Mouse (Mus musculus) forebrain, embryonic 15.5 days (tissue): ENCODE data around the gene Gnl2. TPM values are rescaled to one million over a fixed set of nuclear protein-coding genes. Genes with fewer than 3 reads are reported as not detected.

ENCODE experiments used
- ATAC-seq: fragments of 200-750 bp; cut with Nextera tagmentation; replicated peaks from 2 replicates; pipeline ENCODE4 v1.8.0; 2017; ENCODE audit warnings: mild to moderate bottlenecking, moderate TSS enrichment, moderate library complexity
- H3K27ac ChIP-seq: fragments of 300-500 bp; sonication (generic); replicated peaks from 2 replicates; pipeline ENCODE4 v1.5.1; 2015; ENCODE audit warnings: mild to moderate bottlenecking, inconsistent platforms
- H3K27me3 ChIP-seq: fragments of 300-500 bp; sonication (generic); 2 replicates; pipeline ENCODE4 v1.6.1; 2015; ENCODE audit warnings: inconsistent platforms
- H3K36me3 ChIP-seq: fragments of 300-500 bp; sonication (generic); 2 replicates; pipeline ENCODE4 v1.6.1; 2015; ENCODE audit warnings: mild to moderate bottlenecking, inconsistent platforms
- H3K4me1 ChIP-seq: fragments of 300-500 bp; sonication (generic); 2 replicates; pipeline ENCODE4 v1.6.1; 2015; ENCODE audit warnings: inconsistent platforms
- H3K4me2 ChIP-seq: fragments of 300-500 bp; sonication (generic); replicated peaks from 2 replicates; pipeline ENCODE4 v1.6.1; 2015; ENCODE audit warnings: mild to moderate bottlenecking, inconsistent platforms
- H3K4me3 ChIP-seq: fragments of 300-500 bp; sonication (generic); 2 replicates; pipeline ENCODE4 v1.5.1; 2015; ENCODE audit warnings: mild to moderate bottlenecking, inconsistent platforms
- H3K9ac ChIP-seq: fragments of 300-500 bp; sonication (generic); replicated peaks from 2 replicates; pipeline ENCODE4 v1.6.1; 2015; ENCODE audit warnings: mild to moderate bottlenecking, inconsistent platforms
- H3K9me3 ChIP-seq: fragments of 300-500 bp; sonication (generic); 2 replicates; pipeline ENCODE4 v1.6.1; 2016; ENCODE audit warnings: inconsistent platforms
- WGBS: fragments of 180-500 bp; shearing (Covaris S2); methylation state at CpG from one replicate; pipeline ENCODE4 v1.1.7; 2015; ENCODE audit warnings: mixed read lengths; 5-methylcytosine and 5-hydroxymethylcytosine counted together
- polyA plus RNA-seq: library from polyadenylated mRNA; unstranded; fragments of >200 nt; fragmentation: Nextera tagmentation; extraction: Ambion mirVana; gene quantifications from 2 replicates; pipeline ENCODE4 v1.2.1, GENCODE M21; 2015

Gnl2 gene
- 93.6 and 95.8 TPM in 2 replicates for polyA plus RNA-seq

DNA sequence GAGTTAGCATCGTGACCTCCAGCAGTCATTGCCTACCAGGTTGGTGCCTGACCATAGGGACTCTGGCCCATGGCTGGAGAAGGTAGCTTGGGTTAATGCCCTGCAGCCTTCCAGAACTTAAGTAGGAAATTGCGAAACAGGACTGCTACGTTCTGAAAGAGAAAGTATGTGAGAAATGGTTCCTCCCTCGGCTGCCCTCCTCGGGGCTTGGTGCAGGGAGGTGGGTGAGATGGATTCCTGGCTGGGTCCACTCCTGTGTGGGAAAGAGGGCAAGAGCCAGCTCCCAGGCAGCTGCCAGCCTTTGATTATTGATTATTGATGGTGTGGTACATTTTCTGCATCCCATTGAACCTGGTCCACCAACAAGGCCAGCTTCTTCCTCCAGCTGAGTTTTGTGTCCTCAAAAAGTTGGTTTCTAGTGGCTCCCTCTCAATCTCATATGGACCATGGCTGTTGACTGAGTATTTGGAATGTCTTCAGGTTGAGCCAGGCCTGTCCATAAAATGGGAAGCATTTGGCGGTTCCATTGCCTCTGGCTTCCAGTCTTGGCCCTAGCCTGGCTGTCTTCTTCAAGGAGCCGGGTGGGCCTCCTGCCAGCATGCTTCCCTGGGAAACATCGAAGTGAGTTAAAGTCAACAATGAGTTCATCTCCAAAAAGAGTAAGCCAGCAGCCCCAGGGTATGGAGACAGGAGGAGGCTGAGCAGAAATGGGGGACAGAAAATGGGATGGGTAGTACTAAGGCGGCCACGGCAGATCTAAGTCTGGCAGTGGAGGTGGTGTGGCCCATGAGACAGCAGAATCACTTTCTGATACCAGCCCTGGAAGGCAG lies at the start of gene Gnl2:
Gene Gnl2, plus strand, starts transcription at position 780 of the 830 bp plus-strand sequence.
- 89% methylated on average over 10 of the region's 10 CpGs for WGBS
- Histone ChIP-seq H3K4me2 (no peak within 1 kb of the TSS), H3K36me3 (no peaks in the 10 kb centered on the region), H3K27ac (no peak within 1 kb of the TSS), H3K9me3 (no peaks in the 10 kb centered on the region), H3K4me3 (no peak within 1 kb of the TSS), H3K9ac (no peak within 1 kb of the TSS), H3K27me3 (no peaks in the 10 kb centered on the region), H3K4me1 (no peaks in the 10 kb centered on the region)
- no peak for ATAC-seq

DNA sequence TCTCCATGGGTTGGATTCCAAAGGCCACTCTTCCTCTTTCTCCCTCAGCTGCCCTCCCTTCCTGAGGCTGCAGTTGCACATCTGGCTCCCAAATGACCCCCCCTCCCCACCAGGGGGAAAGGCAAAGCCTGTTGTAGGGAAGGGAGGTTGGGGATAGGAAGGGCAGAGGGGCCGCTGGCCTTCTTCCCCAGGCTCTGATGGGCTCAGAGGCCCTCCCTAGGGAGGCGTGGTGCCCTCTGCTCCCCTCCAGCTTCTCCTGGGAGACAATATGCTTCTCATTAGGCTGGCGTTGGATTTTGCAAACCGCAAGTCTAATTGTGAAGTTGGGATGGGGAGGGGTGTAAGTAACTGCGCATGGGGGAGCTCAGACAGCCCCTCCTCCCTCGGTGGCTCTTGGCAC lies 47.7 kb upstream of the Gnl2 start:
- ATAC-seq = no peak
- Histone ChIP-seq H3K9ac (no peak overlapping the region), H3K36me3 (no peaks in the 10 kb centered on the region), H3K4me2 (no peak overlapping the region), H3K4me3 (no peak overlapping the region), H3K27me3 (no peaks in the 10 kb centered on the region), H3K27ac (no peak overlapping the region), H3K9me3 (no peaks in the 10 kb centered on the region), H3K4me1 (no peaks in the 10 kb centered on the region)
- WGBS = 14% methylated on average over 6 of the region's 6 CpGs

- no peak overlapping the region for H3K4me3 ChIP-seq
- no peaks in the 10 kb centered on the region for H3K4me1 ChIP-seq
- H3K4me2 ChIP-seq = no peak overlapping the region
- H3K27me3 ChIP-seq = no peaks in the 10 kb centered on the region
- ATAC-seq = no peak
- WGBS = 76% methylated on average over 7 of the region's 7 CpGs
- H3K36me3 ChIP-seq = no peaks in the 10 kb centered on the region
- H3K9me3 ChIP-seq = no peaks in the 10 kb centered on the region
- H3K9ac ChIP-seq = no peak overlapping the region
- no peak overlapping the region for H3K27ac ChIP-seq
Measured at GRCm38 (mm10) chr4:124969219-124969848, 47.1 kb upstream of the Gnl2 start.

- no peak overlapping the region for H3K4me2 ChIP-seq
- no peak for ATAC-seq
- WGBS = 74% methylated on average over 11 of the region's 11 CpGs
- H3K27me3 ChIP-seq = no peaks in the 10 kb centered on the region
- H3K4me3 ChIP-seq = no peak overlapping the region
- no peaks in the 10 kb centered on the region for H3K36me3 ChIP-seq
- H3K9me3 ChIP-seq = no peaks in the 10 kb centered on the region
- no peak overlapping the region for H3K9ac ChIP-seq
- no peak overlapping the region for H3K27ac ChIP-seq
- H3K4me1 ChIP-seq = no peaks in the 10 kb centered on the region
Measured at GRCm38 (mm10) chr4:124970194-124970593, 46.2 kb upstream of the Gnl2 start.

GRCm38 (mm10) chr4:124970677-124971076 lies 45.7 kb upstream of the Gnl2 start:
- WGBS = 31% methylated on average over 5 of the region's 5 CpGs
- no peaks in the 10 kb centered on the region for H3K36me3 ChIP-seq
- no peaks in the 10 kb centered on the region for H3K9me3 ChIP-seq
- H3K4me3 ChIP-seq = no peak overlapping the region
- no peak overlapping the region for H3K27ac ChIP-seq
- H3K27me3 ChIP-seq = no peaks in the 10 kb centered on the region
- H3K9ac ChIP-seq = no peak overlapping the region
- no peaks in the 10 kb centered on the region for H3K4me1 ChIP-seq
- ATAC-seq = no peak
- H3K4me2 ChIP-seq = no peak overlapping the region

GRCm38 (mm10) chr4:124971094-124971493 lies 45.3 kb upstream of the Gnl2 start:
- H3K36me3 ChIP-seq = no peaks in the 10 kb centered on the region
- WGBS = 87% methylated on average over 8 of the region's 8 CpGs
- H3K27me3 ChIP-seq = no peaks in the 10 kb centered on the region
- no peak for ATAC-seq
- H3K9me3 ChIP-seq = no peaks in the 10 kb centered on the region
- no peak overlapping the region for H3K4me2 ChIP-seq
- no peak overlapping the region for H3K4me3 ChIP-seq
- no peak overlapping the region for H3K27ac ChIP-seq
- H3K4me1 ChIP-seq = no peaks in the 10 kb centered on the region
- no peak overlapping the region for H3K9ac ChIP-seq

GRCm38 (mm10) chr4:124972316-124972715 lies 44.1 kb upstream of the Gnl2 start:
- Histone ChIP-seq H3K36me3 (no peaks in the 10 kb centered on the region), H3K9me3 (no peaks in the 10 kb centered on the region), H3K4me2 (no peak overlapping the region), H3K9ac (no peak overlapping the region), H3K27ac (no peak overlapping the region), H3K4me1 (no peaks in the 10 kb centered on the region), H3K4me3 (no peak overlapping the region), H3K27me3 (no peaks in the 10 kb centered on the region)
- 68% methylated on average over 9 of the region's 9 CpGs for whole genome bisulfite sequencing
- no peak for ATAC-seq

- Histone ChIP-seq H3K4me3 (no peak overlapping the region), H3K27ac (no peak overlapping the region), H3K4me2 (no peak overlapping the region), H3K9ac (no peak overlapping the region), H3K9me3 (no peaks in the 10 kb centered on the region), H3K36me3 (no peaks in the 10 kb centered on the region), H3K27me3 (no peaks in the 10 kb centered on the region), H3K4me1 (no peaks in the 10 kb centered on the region)
- 75% methylated on average over 2 of the region's 2 CpGs for WGBS
- no peak for ATAC-seq
Measured at GRCm38 (mm10) chr4:124973296-124973695, 43.1 kb upstream of the Gnl2 start.

GRCm38 (mm10) chr4:124978201-124978600 lies 38.2 kb upstream of the Gnl2 start:
- ATAC-seq = no peak

GRCm38 (mm10) chr4:124983893-124984526 lies 32.4 kb upstream of the Gnl2 start:
- Histone ChIP-seq H3K27me3 (peaks cover 51% of the 10 kb centered on the region), H3K27ac (no peak overlapping the region), H3K4me1 (peaks cover 17% of the 10 kb centered on the region), H3K9me3 (no peaks in the 10 kb centered on the region), H3K36me3 (no peaks in the 10 kb centered on the region), H3K4me2 (no peak overlapping the region), H3K4me3 (no peak overlapping the region), H3K9ac (no peak overlapping the region)
- no peak for ATAC-seq
- 16% methylated on average over 9 of the region's 9 CpGs for WGBS

More at GRCm38 (mm10) chr4:124978201-124978600, 38.2 kb upstream of the Gnl2 start:
- Histone ChIP-seq H3K9ac (no peak overlapping the region), H3K4me2 (no peak overlapping the region), H3K36me3 (no peaks in the 10 kb centered on the region), H3K4me3 (no peak overlapping the region), H3K27me3 (no peaks in the 10 kb centered on the region; the same call in 1 of the 2 replicates), H3K27ac (no peak overlapping the region), H3K4me1 (no peaks in the 10 kb centered on the region), H3K9me3 (no peaks in the 10 kb centered on the region)
- 35% methylated on average over 5 of the region's 5 CpGs for WGBS

- no peak for ATAC-seq
- Histone ChIP-seq H3K27ac (no peak overlapping the region), H3K9me3 (no peaks in the 10 kb centered on the region), H3K27me3 (peaks cover 59% of the 10 kb centered on the region), H3K4me1 (peaks cover 19% of the 10 kb centered on the region), H3K4me3 (no peak overlapping the region), H3K36me3 (no peaks in the 10 kb centered on the region), H3K4me2 (no peak overlapping the region), H3K9ac (no peak overlapping the region)
- 10% methylated on average over 18 of the region's 18 CpGs for WGBS
Measured at GRCm38 (mm10) chr4:124984871-124985670, 31.3 kb upstream of the Gnl2 start.
